Mouse (Mus musculus) gastrocnemius, postnatal 25 days (tissue): ENCODE measurements around the gene Acbd5. TPM values are rescaled to one million over a fixed set of nuclear protein-coding genes. Genes with fewer than 3 reads are reported as not detected.
A peak's percentile ranks its signal among the peaks of the same experiment; 100 is the strongest.
"Not testable (repeated sequence)": the region's sequence is repeated elsewhere in the genome, so short reads cannot be mapped to it uniquely, and the experiment has no call there.

Experiments
- DNase-seq: peaks from one replicate; pipeline ENCODE4 v3.0.0; 2022
- long read RNA-seq, 2 experiments: library from polyadenylated mRNA; stranded (forward); transcript quantifications; one replicate each; pipeline ENCODE4 v2.0.0; 2021
- total RNA-seq, 2 experiments: library from RNA; stranded (reverse); gene quantifications; 1 replicate in 1 of 2; 2 replicates in 1 of 2; pipeline ENCODE4 v1.2.3; 2021

Acbd5 gene
- total RNA-seq = 10 to 100 TPM; 24.9 to 26.3 TPM
- long read RNA-seq, experiment 1, partial matches to known transcripts = 0 of 8 reads
- long read RNA-seq, experiment 1, other reads (novel, unspliced or antisense) = 4 of 8 reads
- long read RNA-seq, experiment 2, transcript Acbd5-203 (13 exons, 3,725 nt) = major isoform, 8 of 19 reads
- long read RNA-seq, experiment 2, partial matches to known transcripts = 1 of 19 reads
- long read RNA-seq, experiment 2, other reads (novel, unspliced or antisense) = 3 of 19 reads

GRCm38 (mm10) chr2:23067552-23068369 lies at the start of gene Acbd5:
Acbd5 (plus strand) TSS chr2:23068167.
- DNase-seq = peak; percentile 95

- no peak for DNase-seq
Observed at GRCm38 (mm10) chr2:23019170-23019569, 48.8 kb upstream of the Acbd5 start.

GRCm38 (mm10) chr2:23021320-23021719 lies 46.6 kb upstream of the Acbd5 start:
- no peak for DNase-seq

- DNase-seq = peak; percentile 56
Observed at GRCm38 (mm10) chr2:23021721-23022120, 46.2 kb upstream of the Acbd5 start.

GRCm38 (mm10) chr2:23023023-23023422 lies 44.9 kb upstream of the Acbd5 start:
- no peak for DNase-seq

GRCm38 (mm10) chr2:23023714-23024282 lies 44.2 kb upstream of the Acbd5 start:
- no peak for DNase-seq

GRCm38 (mm10) chr2:23026379-23026778 lies 41.6 kb upstream of the Acbd5 start:
- no peak for DNase-seq

GRCm38 (mm10) chr2:23028826-23029225 lies 39.1 kb upstream of the Acbd5 start:
- DNase-seq = no peak

- no peak for DNase-seq
Observed at GRCm38 (mm10) chr2:23030631-23031030, 37.3 kb upstream of the Acbd5 start.

- no peak for DNase-seq
Observed at GRCm38 (mm10) chr2:23034692-23035435, 33.1 kb upstream of the Acbd5 start.

- no peak for DNase-seq
Observed at GRCm38 (mm10) chr2:23035467-23035866, 32.5 kb upstream of the Acbd5 start.

GRCm38 (mm10) chr2:23039082-23040000 lies 28.6 kb upstream of the Acbd5 start:
- peak; percentile 64 for DNase-seq

GRCm38 (mm10) chr2:23040001-23040646 lies 27.8 kb upstream of the Acbd5 start, which contains the start of gene Abi1:
Abi1 (minus strand) TSS chr2:23040241.
- peak; percentile 94 for DNase-seq

GRCm38 (mm10) chr2:23040690-23041089 lies 27.3 kb upstream of the Acbd5 start:
- DNase-seq = not testable (repeated sequence)

GRCm38 (mm10) chr2:23041457-23041856 lies 26.5 kb upstream of the Acbd5 start:
- no peak for DNase-seq

- DNase-seq = no peak
Observed at GRCm38 (mm10) chr2:23042189-23042588, 25.8 kb upstream of the Acbd5 start.

- DNase-seq = no peak
Observed at GRCm38 (mm10) chr2:23045703-23046102, 22.3 kb upstream of the Acbd5 start.

- no peak for DNase-seq
Observed at GRCm38 (mm10) chr2:23048006-23048405, 20.0 kb upstream of the Acbd5 start.

GRCm38 (mm10) chr2:23051890-23052289 lies 16.1 kb upstream of the Acbd5 start:
- DNase-seq = no peak

GRCm38 (mm10) chr2:23052523-23052922 lies 15.4 kb upstream of the Acbd5 start:
- DNase-seq = no peak

- no peak for DNase-seq
Observed at GRCm38 (mm10) chr2:23068370-23068737, 387 bp downstream of the Acbd5 start.
